Mouse (Mus musculus): ENCODE data around the gene Pfkl. TPM values are rescaled to one million over a fixed set of nuclear protein-coding genes. Genes with fewer than 3 reads are reported as not detected.
"Not testable (repeated sequence)": the region's sequence is repeated elsewhere in the genome, so short reads cannot be mapped to it uniquely, and the experiment has no call there.

Gene Pfkl
- polyA plus RNA-seq, 1 experiment from 2014 or later: 104 TPM

DNA sequence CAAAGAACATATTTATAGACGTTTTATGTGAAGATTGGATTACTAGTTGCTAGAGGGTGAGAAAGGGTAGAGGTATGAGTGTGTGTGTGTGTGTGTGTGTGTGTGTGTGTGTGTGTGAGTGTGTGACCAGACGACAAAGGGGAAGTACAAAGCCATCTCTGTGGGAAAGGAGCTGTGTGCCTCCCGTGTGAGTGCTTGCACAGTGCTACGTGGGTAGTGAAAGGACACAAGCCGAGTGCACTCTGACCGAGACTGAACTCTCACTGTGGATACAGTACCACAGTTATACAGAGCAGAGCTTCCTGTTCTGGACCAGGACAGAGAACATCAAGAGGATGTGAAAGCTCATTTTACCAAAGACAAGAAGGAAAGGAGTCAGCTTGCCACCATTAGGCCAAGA lies 45.9 kb downstream of the Pfkl start:
- WGBS: 83% methylated on average over 6 of the region's 6 CpGs
- Histone ChIP-seq H3K27me3 (peaks cover 14% of the 10 kb centered on the region), H3K4me1 (no peaks in the 10 kb centered on the region), H3K27ac (replicated peaks) (no peak overlapping the region), H3K4me2 (replicated peaks) (no peak overlapping the region), H3K36me3 (no peaks in the 10 kb centered on the region), H3K9ac (replicated peaks) (no peak overlapping the region), H3K9me3 (no peaks in the 10 kb centered on the region), H3K4me3 (no peak overlapping the region)
- ATAC-seq (ENCODE audit: low FRiP score, low read depth): no peak

DNA sequence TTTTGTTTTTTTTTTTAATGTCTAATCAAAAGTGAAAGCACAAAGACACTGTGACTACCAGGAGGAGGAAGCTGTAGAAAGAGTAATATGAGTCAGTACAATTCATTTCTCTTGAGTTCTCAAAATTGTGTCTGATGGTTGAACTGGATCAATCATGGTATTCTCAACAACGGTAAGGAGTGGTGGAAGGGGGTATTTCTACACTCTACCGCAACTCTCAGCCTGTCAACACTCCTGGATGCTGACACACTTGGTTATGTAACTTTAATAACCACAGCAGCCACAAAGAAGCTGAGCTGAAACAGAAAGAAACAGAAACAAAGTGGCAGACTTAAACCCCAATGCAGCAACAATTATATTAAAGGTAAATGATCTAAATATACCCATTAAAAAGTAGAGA lies 47.2 kb downstream of the Pfkl start:
- H3K4me1 ChIP-seq: no peaks in the 10 kb centered on the region
- no peak overlapping the region for H3K27ac ChIP-seq (replicated peaks)
- ATAC-seq (ENCODE audit: low FRiP score, low read depth): no peak
- no peaks in the 10 kb centered on the region for H3K9me3 ChIP-seq
- no peak overlapping the region for H3K4me2 ChIP-seq (replicated peaks)
- H3K4me3 ChIP-seq: no peak overlapping the region
- 89% methylated on average over 2 of the region's 2 CpGs for WGBS
- no peaks in the 10 kb centered on the region for H3K36me3 ChIP-seq
- no peak overlapping the region for H3K9ac ChIP-seq (replicated peaks)
- H3K27me3 ChIP-seq: peaks cover 2% of the 10 kb centered on the region

- not testable (repeated sequence) for H3K36me3 ChIP-seq; ATAC-seq (ENCODE audit: low FRiP score, low read depth); H3K4me3 ChIP-seq; H3K9ac ChIP-seq (replicated peaks); H3K4me2 ChIP-seq (replicated peaks); H3K27ac ChIP-seq (replicated peaks); H3K9me3 ChIP-seq; H3K4me1 ChIP-seq; H3K27me3 ChIP-seq
- 90% methylated on average over 9 of the region's 12 CpGs for WGBS
Observed at GRCm38 (mm10) chr10:77950468-77950867, 59.4 kb downstream of the Pfkl start.

GRCm38 (mm10) chr10:77939685-77940084 lies 70.2 kb downstream of the Pfkl start:
- no peak overlapping the region for H3K4me2 ChIP-seq (replicated peaks)

More at GRCm38 (mm10) chr10:77939685-77940084, 70.2 kb downstream of the Pfkl start:
- Histone ChIP-seq H3K9me3 (no peaks in the 10 kb centered on the region), H3K27ac (replicated peaks) (no peak overlapping the region), H3K9ac (replicated peaks) (no peak overlapping the region), H3K4me1 (no peaks in the 10 kb centered on the region), H3K27me3 (no peaks in the 10 kb centered on the region), H3K4me3 (no peak overlapping the region), H3K36me3 (no peaks in the 10 kb centered on the region)
- no peak for ATAC-seq (ENCODE audit: low FRiP score, low read depth)
- WGBS: 74% methylated on average over 2 of the region's 2 CpGs

Other genes with a start within 250 kb of the Pfkl start
- not detected in 2 replicates for gene Gm3238, start 238.8 kb downstream of the Pfkl start, polyA plus RNA-seq (2016; fragmentation: Nextera tagmentation; extraction: Ambion mirVana)
- not detected in 2 replicates for gene Gm7138, start 233.1 kb downstream of the Pfkl start, polyA plus RNA-seq (2016; fragmentation: Nextera tagmentation; extraction: Ambion mirVana)
- gene Gm3250, start 227.5 kb downstream of the Pfkl start, polyA plus RNA-seq (2016; fragmentation: Nextera tagmentation; extraction: Ambion mirVana): not detected in 2 replicates
- gene Gm7137, start 221.9 kb downstream of the Pfkl start, polyA plus RNA-seq (2016; fragmentation: Nextera tagmentation; extraction: Ambion mirVana): not detected in 2 replicates
- not detected in 2 replicates for gene Gm9639, start 215.0 kb downstream of the Pfkl start, polyA plus RNA-seq (2016; fragmentation: Nextera tagmentation; extraction: Ambion mirVana)
- not detected in 2 replicates for gene Gm19668, start 210.9 kb downstream of the Pfkl start, polyA plus RNA-seq (2016; fragmentation: Nextera tagmentation; extraction: Ambion mirVana)
- gene Gm9507, start 198.2 kb downstream of the Pfkl start, polyA plus RNA-seq (2016; fragmentation: Nextera tagmentation; extraction: Ambion mirVana): not detected in 2 replicates
- gene Gm2696, start 195.4 kb downstream of the Pfkl start, polyA plus RNA-seq (2016; fragmentation: Nextera tagmentation; extraction: Ambion mirVana): not detected in 2 replicates
- gene Krtap10-4, start 183.0 kb downstream of the Pfkl start, polyA plus RNA-seq (2016; fragmentation: Nextera tagmentation; extraction: Ambion mirVana): not detected in 2 replicates
- not detected in 2 replicates for gene Krtap10-10, start 174.1 kb downstream of the Pfkl start, polyA plus RNA-seq (2016; fragmentation: Nextera tagmentation; extraction: Ambion mirVana)
- not detected in 2 replicates for gene Gm36176, start 163.3 kb downstream of the Pfkl start, polyA plus RNA-seq (2016; fragmentation: Nextera tagmentation; extraction: Ambion mirVana)
- not detected in 2 replicates for gene Gm10318, start 157.2 kb downstream of the Pfkl start, polyA plus RNA-seq (2016; fragmentation: Nextera tagmentation; extraction: Ambion mirVana)
- gene Gm3285, start 148.1 kb downstream of the Pfkl start, polyA plus RNA-seq (2016; fragmentation: Nextera tagmentation; extraction: Ambion mirVana): not detected in 2 replicates
- gene Lrrc3, start 107.5 kb downstream of the Pfkl start, polyA plus RNA-seq (2016; fragmentation: Nextera tagmentation; extraction: Ambion mirVana): 5.3 and 5.6 TPM in 2 replicates
- 1.2 and 1.5 TPM in 2 replicates for gene Trpm2, start 39.5 kb downstream of the Pfkl start, polyA plus RNA-seq (2016; fragmentation: Nextera tagmentation; extraction: Ambion mirVana)
- gene 1810043G02Rik, start 31.6 kb downstream of the Pfkl start, polyA plus RNA-seq (2016; fragmentation: Nextera tagmentation; extraction: Ambion mirVana): 32.0 and 32.9 TPM in 2 replicates
- gene Dnmt3l, start 31.9 kb upstream of the Pfkl start, polyA plus RNA-seq (2016; fragmentation: Nextera tagmentation; extraction: Ambion mirVana): not detected in 2 replicates
- 0.17 and 0.35 TPM in 2 replicates for gene Aire, start 33.5 kb upstream of the Pfkl start, polyA plus RNA-seq (2016; fragmentation: Nextera tagmentation; extraction: Ambion mirVana)
- gene Icosl, start 59.2 kb upstream of the Pfkl start, polyA plus RNA-seq (2016; fragmentation: Nextera tagmentation; extraction: Ambion mirVana): 1.2 and 1.4 TPM in 2 replicates
- gene D10Jhu81e, start 159.7 kb upstream of the Pfkl start, polyA plus RNA-seq (2016; fragmentation: Nextera tagmentation; extraction: Ambion mirVana): 21.8 and 24.1 TPM in 2 replicates
- 22.5 and 25.5 TPM in 2 replicates for gene Pwp2, start 175.1 kb upstream of the Pfkl start, polyA plus RNA-seq (2016; fragmentation: Nextera tagmentation; extraction: Ambion mirVana)
- 21.7 and 26.2 TPM in 2 replicates for gene Trappc10, start 234.6 kb upstream of the Pfkl start, polyA plus RNA-seq (2016; fragmentation: Nextera tagmentation; extraction: Ambion mirVana)